Mouse (Mus musculus) limb, embryonic 12.5 days (tissue): ENCODE results near the gene Srsf3. TPM values are rescaled to one million over a fixed set of nuclear protein-coding genes. Genes with fewer than 3 reads are reported as not detected.

Experiments used
- ATAC-seq: fragments of 200-750 bp; cut with Nextera tagmentation; 2 replicates; pipeline ENCODE4 v1.8.0; 2017; ENCODE audit warnings: low read depth, moderate TSS enrichment; ENCODE audit not compliant: insufficient number of reproducible peaks, insufficient read depth, low FRiP score, low TSS enrichment
- H3K27ac ChIP-seq: fragments of 300-500 bp; sonication (generic); 2 replicates; pipeline ENCODE4 v1.5.1; 2016; ENCODE audit warnings: mild to moderate bottlenecking, moderate library complexity
- H3K27me3 ChIP-seq: fragments of 300-500 bp; sonication (generic); 2 replicates; pipeline ENCODE4 v1.6.1; 2016; ENCODE audit warnings: mild to moderate bottlenecking, moderate library complexity
- H3K36me3 ChIP-seq: fragments of 300-500 bp; sonication (generic); 2 replicates; pipeline ENCODE4 v1.6.1; 2016; ENCODE audit warnings: mild to moderate bottlenecking, moderate library complexity
- H3K4me1 ChIP-seq: fragments of 300-500 bp; sonication (generic); replicated peaks from 2 replicates; pipeline ENCODE4 v1.6.1; 2016
- H3K4me2 ChIP-seq: fragments of 300-500 bp; sonication (generic); 2 replicates; pipeline ENCODE4 v1.6.1; 2016; ENCODE audit warnings: mild to moderate bottlenecking, moderate library complexity
- H3K4me3 ChIP-seq: fragments of 300-500 bp; sonication (generic); replicated peaks from 2 replicates; pipeline ENCODE4 v1.5.1; 2016; ENCODE audit warnings: mild to moderate bottlenecking
- H3K9ac ChIP-seq: fragments of 300-500 bp; sonication (generic); replicated peaks from 2 replicates; pipeline ENCODE4 v1.6.1; 2016; ENCODE audit warnings: mild to moderate bottlenecking, moderate library complexity
- H3K9me3 ChIP-seq: fragments of 300-500 bp; sonication (generic); 2 replicates; pipeline ENCODE4 v1.6.1; 2016; ENCODE audit warnings: mild to moderate bottlenecking, moderate library complexity
- WGBS: fragments of 180-500 bp; shearing (Covaris S2); methylation state at CpG from one replicate; pipeline ENCODE4 v1.1.7; 2016; 5-methylcytosine and 5-hydroxymethylcytosine counted together
- polyA plus RNA-seq: library from polyadenylated mRNA; unstranded; fragments of >200 nt; fragmentation: Nextera tagmentation; extraction: Ambion mirVana; gene quantifications from 2 replicates; pipeline ENCODE4 v1.2.1, GENCODE M21; 2016

Srsf3 gene
- polyA plus RNA-seq, 1 experiment from 2014 or later, result 826 TPM

- H3K36me3 ChIP-seq, result peaks cover 64% of the 10 kb centered on the region
- no peak overlapping the region for H3K4me3 ChIP-seq
- H3K4me1 ChIP-seq, result peaks cover 2% of the 10 kb centered on the region
- no peak overlapping the region for H3K4me2 ChIP-seq
- no peak for ATAC-seq
- WGBS, result 89% methylated on average over 6 of the region's 6 CpGs
- H3K27ac ChIP-seq, result no peak overlapping the region
- no peaks in the 10 kb centered on the region for H3K27me3 ChIP-seq
- no peaks in the 10 kb centered on the region for H3K9me3 ChIP-seq
- no peak overlapping the region for H3K9ac ChIP-seq
Measured at GRCm38 (mm10) chr17:29000465-29000864, 32.0 kb upstream of the Srsf3 start.

DNA sequence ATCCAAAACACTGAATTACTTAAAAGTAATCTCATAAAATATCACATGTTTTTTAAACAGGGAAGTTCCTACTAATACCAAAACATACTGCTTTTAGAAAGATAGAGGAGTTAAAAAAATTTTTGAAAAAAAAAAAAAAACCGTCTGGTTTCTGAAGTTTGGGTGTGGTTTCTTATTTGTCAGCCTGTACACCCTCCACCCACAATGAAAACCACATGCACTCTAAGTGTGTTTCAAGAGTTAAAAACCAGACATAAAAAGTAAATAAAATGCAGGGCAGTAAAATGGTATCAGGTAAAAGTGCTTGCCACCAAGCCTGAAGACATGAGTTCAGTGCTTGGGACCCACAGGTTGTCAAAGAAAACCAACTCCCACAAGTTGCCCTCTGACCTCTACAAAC is 28.7 kb upstream of the Srsf3 start:
- WGBS, result 56% methylated on average over 1 of the region's 1 CpGs
- Histone ChIP-seq H3K27me3 (no peaks in the 10 kb centered on the region), H3K4me1 (peaks cover 15% of the 10 kb centered on the region), H3K4me2 (no peak overlapping the region), H3K9me3 (no peaks in the 10 kb centered on the region), H3K36me3 (peaks cover 35% of the 10 kb centered on the region), H3K9ac (no peak overlapping the region), H3K27ac (no peak overlapping the region), H3K4me3 (no peak overlapping the region)
- no peak for ATAC-seq

DNA sequence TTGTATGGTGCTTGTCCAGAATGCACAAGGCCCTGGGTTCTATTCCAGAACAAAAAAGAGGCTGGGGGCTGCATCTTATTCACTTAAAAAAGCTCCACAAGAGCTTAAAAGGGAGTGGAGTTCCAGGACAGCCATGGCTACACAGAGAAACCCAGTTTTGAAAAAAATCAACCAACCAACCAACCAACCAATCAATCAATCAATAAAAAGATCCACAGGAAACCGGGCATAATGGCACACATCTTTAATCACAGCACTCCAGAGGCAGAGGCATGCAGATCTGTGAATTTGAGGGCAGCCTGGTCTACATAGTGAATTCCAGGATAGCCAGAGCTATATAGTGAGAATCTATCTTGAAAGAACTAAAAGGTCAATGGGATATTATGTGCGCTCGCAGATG is 27.4 kb upstream of the Srsf3 start:
- Histone ChIP-seq H3K9ac (no peak overlapping the region), H3K4me1 (peaks cover 15% of the 10 kb centered on the region), H3K4me3 (no peak overlapping the region), H3K36me3 (peaks cover 23% of the 10 kb centered on the region), H3K9me3 (no peaks in the 10 kb centered on the region), H3K27ac (no peak overlapping the region), H3K4me2 (no peak overlapping the region), H3K27me3 (no peaks in the 10 kb centered on the region)
- WGBS, result 93% methylated on average over 3 of the region's 3 CpGs
- no peak for ATAC-seq

DNA sequence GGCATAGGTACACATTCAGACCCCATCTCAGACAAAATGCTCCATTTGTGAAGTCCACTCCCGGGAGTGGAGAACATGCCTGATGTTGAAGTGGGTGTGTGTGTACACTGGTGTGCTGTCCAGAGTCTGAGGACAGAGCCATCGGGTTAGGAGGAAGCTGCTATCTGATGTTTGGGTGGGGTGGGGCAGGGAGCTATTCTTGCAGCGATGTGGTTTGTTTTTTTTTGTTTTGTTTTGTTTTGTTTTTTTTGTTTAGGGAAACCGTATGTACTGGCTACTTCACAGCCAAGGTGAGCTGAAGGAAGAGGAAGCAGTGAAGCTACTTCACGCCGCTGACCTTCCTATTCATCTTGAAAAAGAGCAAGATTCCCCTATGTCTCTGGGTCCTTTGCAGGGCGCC is 25.6 kb upstream of the Srsf3 start:
- H3K9me3 ChIP-seq, result no peaks in the 10 kb centered on the region
- H3K4me2 ChIP-seq, result peak overlapping the region; percentile 83
- no peak overlapping the region for H3K27ac ChIP-seq
- H3K36me3 ChIP-seq, result peaks cover 10% of the 10 kb centered on the region; the same call in 1 of the 2 replicates
- peak overlapping the region; percentile 97 for H3K4me3 ChIP-seq
- peak overlapping the region; percentile 95 for H3K9ac ChIP-seq
- ATAC-seq, result no peak
- WGBS, result 9% methylated on average over 7 of the region's 7 CpGs
- H3K4me1 ChIP-seq, result peaks cover 15% of the 10 kb centered on the region
- H3K27me3 ChIP-seq, result no peaks in the 10 kb centered on the region

DNA sequence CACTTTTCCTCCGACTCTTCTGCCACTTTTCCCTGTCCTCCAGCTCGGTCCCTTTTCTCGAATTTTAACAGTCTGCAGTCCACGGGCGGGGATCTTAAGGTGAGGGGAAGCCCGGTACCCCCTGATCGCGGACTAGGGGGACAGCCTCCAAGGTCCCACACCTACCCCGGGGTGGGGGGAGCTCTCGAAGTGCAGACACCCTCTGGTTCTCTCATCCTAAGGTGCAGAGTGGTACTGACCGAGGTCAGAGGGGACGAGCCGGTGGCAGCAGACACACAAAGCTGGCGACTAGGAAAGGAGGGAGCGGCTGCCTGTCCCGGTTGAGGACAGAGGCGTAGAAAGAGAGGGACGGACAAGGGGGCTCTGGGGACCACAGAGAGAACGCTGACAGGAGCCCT is 25.2 kb upstream of the Srsf3 start:
- ATAC-seq, result peak; percentile 38; the same call in 1 of the 2 replicates
- H3K27ac ChIP-seq, result peak overlapping the region; percentile 86
- H3K9me3 ChIP-seq, result no peaks in the 10 kb centered on the region
- H3K4me3 ChIP-seq, result peak overlapping the region; percentile 97
- peak overlapping the region; percentile 95 for H3K9ac ChIP-seq
- H3K27me3 ChIP-seq, result no peaks in the 10 kb centered on the region
- WGBS, result under 1% methylated on average over 19 of the region's 19 CpGs
- peak overlapping the region; percentile 83 for H3K4me2 ChIP-seq
- H3K36me3 ChIP-seq, result peaks cover 10% of the 10 kb centered on the region; the same call in 1 of the 2 replicates
- H3K4me1 ChIP-seq, result peaks cover 15% of the 10 kb centered on the region

DNA sequence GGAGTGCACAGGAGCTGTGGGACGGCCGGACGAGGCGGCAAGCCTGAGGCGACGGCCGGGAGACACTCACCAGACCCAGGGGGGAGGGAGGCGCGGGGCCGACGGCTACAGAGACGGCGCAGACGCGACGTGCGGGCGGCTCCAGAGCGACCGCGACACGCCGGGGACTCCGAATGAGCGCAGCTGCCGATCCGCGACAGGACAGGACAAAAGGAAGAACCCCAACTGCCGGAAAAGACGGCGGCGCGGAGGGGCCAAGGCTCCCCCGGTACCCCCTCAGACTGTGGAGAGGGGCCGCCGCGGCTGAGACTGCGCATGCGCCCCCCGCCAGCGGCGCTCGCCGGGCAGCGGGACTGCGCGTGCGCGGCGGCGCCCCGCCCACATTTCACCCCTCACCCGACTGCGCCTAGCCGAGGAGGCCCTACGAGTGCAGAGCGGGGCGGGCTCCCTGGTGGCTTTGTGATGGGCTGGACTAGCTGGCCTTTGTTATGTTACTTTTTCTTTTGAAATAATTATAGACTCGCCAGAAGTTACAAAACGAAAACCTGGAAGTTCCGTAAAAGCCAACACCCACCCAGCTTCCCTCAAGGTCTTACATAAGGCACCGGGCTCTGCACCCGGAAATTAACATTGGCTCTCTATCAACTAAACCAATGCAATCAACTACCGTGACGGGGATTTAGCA is 24.6 kb upstream of the Srsf3 start, which contains the start of gene Stk38:
Gene Stk38 (minus strand): TSS at position 355 of the 685 bp plus-strand sequence.
- peak within 1 kb of the TSS; percentile 86 for H3K27ac ChIP-seq
- ATAC-seq, result peak; percentile 90
- no peaks in the 10 kb centered on the region for H3K9me3 ChIP-seq
- peak within 1 kb of the TSS; percentile 97 for H3K4me3 ChIP-seq
- peak within 1 kb of the TSS; percentile 95 for H3K9ac ChIP-seq
- peak within 1 kb of the TSS; percentile 83 for H3K4me2 ChIP-seq
- H3K4me1 ChIP-seq, result peaks cover 15% of the 10 kb centered on the region
- 1% methylated on average over 48 of the region's 65 CpGs for WGBS
- H3K36me3 ChIP-seq, result peaks cover 8% of the 10 kb centered on the region; the same call in 1 of the 2 replicates
- H3K27me3 ChIP-seq, result no peaks in the 10 kb centered on the region

DNA sequence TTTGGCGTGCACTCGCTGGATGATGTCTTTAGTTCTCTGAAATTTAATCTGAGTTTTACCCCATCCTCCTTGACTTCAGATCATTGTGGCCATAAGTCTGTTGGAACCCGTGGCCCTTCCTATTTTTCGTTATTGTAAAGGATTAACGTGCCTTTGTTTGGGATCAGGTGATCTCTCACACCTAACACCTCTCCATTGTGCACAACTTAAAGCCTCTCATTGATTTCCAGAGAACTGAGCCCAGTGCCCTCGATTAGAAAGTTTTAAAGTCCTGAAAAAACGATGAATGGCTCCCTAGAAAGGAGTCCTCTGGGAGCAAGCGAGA is 24.1 kb upstream of the Srsf3 start:
- peak overlapping the region; percentile 95 for H3K9ac ChIP-seq
- WGBS, result 18% methylated on average over 8 of the region's 8 CpGs

DNA sequence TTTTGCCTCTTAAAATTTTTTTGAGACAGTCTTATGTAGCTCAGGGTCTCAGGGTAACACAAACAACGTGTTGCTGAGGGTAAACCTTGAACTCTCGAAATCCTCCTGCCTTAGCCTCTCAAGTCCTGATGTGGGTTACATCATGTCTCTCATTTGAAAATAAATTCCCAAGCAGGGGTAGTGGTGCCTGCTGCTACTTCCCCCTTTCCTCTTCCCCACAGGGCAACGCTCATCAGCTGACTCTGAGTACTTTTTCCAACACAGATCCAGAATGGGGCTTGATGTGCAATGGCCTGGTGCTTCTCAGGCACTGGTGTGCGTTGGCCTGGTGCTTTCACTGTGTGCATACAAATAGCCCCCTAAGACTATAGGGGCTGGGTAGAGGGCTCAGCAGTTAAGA is 23.2 kb upstream of the Srsf3 start:
- no peak for ATAC-seq
- no peaks in the 10 kb centered on the region for H3K27me3 ChIP-seq
- no peak overlapping the region for H3K4me2 ChIP-seq
- H3K9ac ChIP-seq, result no peak overlapping the region
- no peaks in the 10 kb centered on the region for H3K9me3 ChIP-seq
- WGBS, result 83% methylated on average over 4 of the region's 4 CpGs
- H3K27ac ChIP-seq, result no peak overlapping the region
- no peak overlapping the region for H3K4me3 ChIP-seq
- H3K4me1 ChIP-seq, result peaks cover 15% of the 10 kb centered on the region
- peaks cover 6% of the 10 kb centered on the region; the same call in 1 of the 2 replicates for H3K36me3 ChIP-seq

More for the DNA sequence above, 24.1 kb upstream of the Srsf3 start:
- Histone ChIP-seq H3K9me3 (no peaks in the 10 kb centered on the region), H3K27ac (peak overlapping the region; percentile 86), H3K36me3 (peaks cover 6% of the 10 kb centered on the region; the same call in 1 of the 2 replicates), H3K4me2 (peak overlapping the region; percentile 83), H3K4me1 (peaks cover 15% of the 10 kb centered on the region), H3K4me3 (peak overlapping the region; percentile 97), H3K27me3 (no peaks in the 10 kb centered on the region)
- ATAC-seq, result no peak

GRCm38 (mm10) chr17:29014235-29014634 is 18.2 kb upstream of the Srsf3 start:
- Histone ChIP-seq H3K36me3 (no peaks in the 10 kb centered on the region), H3K27me3 (no peaks in the 10 kb centered on the region), H3K4me2 (no peak overlapping the region), H3K9ac (no peak overlapping the region), H3K4me3 (no peak overlapping the region), H3K4me1 (peaks cover 3% of the 10 kb centered on the region; the same call in 1 of the 2 replicates), H3K9me3 (no peaks in the 10 kb centered on the region), H3K27ac (no peak overlapping the region)
- no peak for ATAC-seq

GRCm38 (mm10) chr17:29015638-29016037 is 16.8 kb upstream of the Srsf3 start:
- Histone ChIP-seq H3K9me3 (no peaks in the 10 kb centered on the region), H3K9ac (no peak overlapping the region), H3K36me3 (no peaks in the 10 kb centered on the region), H3K4me3 (no peak overlapping the region), H3K27ac (no peak overlapping the region), H3K27me3 (no peaks in the 10 kb centered on the region), H3K4me1 (peaks cover 3% of the 10 kb centered on the region), H3K4me2 (no peak overlapping the region)
- WGBS, result 31% methylated on average over 2 of the region's 2 CpGs
- no peak for ATAC-seq

- H3K9ac ChIP-seq, result no peak overlapping the region
Measured at GRCm38 (mm10) chr17:29016705-29017104, 15.7 kb upstream of the Srsf3 start.

More at GRCm38 (mm10) chr17:29016705-29017104, 15.7 kb upstream of the Srsf3 start:
- WGBS, result 87% methylated on average over 4 of the region's 4 CpGs
- H3K36me3 ChIP-seq, result no peaks in the 10 kb centered on the region
- H3K4me3 ChIP-seq, result no peak overlapping the region
- no peaks in the 10 kb centered on the region for H3K27me3 ChIP-seq
- no peak overlapping the region for H3K27ac ChIP-seq
- ATAC-seq, result no peak
- H3K9me3 ChIP-seq, result no peaks in the 10 kb centered on the region
- no peak overlapping the region for H3K4me2 ChIP-seq
- peaks cover 3% of the 10 kb centered on the region for H3K4me1 ChIP-seq
